Mouse (Mus musculus): ENCODE data around the gene Dgki. TPM values are rescaled to one million over a fixed set of nuclear protein-coding genes. Genes with fewer than 3 reads are reported as not detected.

Dgki gene
- polyA plus RNA-seq, 1 experiment from 2014 or later = 0.67 TPM

- Histone ChIP-seq H3K9ac (ENCODE audit: low read length) (no peak overlapping the region), H3K9me3 (ENCODE audit: control insufficient read depth, low read length) (no peaks in the 10 kb centered on the region), H3K27me3 (ENCODE audit: control insufficient read depth, insufficient read depth, low read depth, low read length) (no peaks in the 10 kb centered on the region), H3K27ac (ENCODE audit: low read length) (no peak overlapping the region), H3K36me3 (ENCODE audit: control insufficient read depth, insufficient read depth, low read length) (no peaks in the 10 kb centered on the region), H3K4me2 (ENCODE audit: low read depth, low read length) (no peak overlapping the region), H3K4me3 (ENCODE audit: low read length) (no peak overlapping the region), H3K4me1 (replicated peaks; ENCODE audit: control insufficient read depth, insufficient read depth, low read length) (peaks cover 3% of the 10 kb centered on the region; the same call in 1 of the 2 replicates)
- no peak for ATAC-seq (ENCODE audit: low read depth)
- 77% methylated on average over 3 of the region's 3 CpGs for WGBS
Observed at GRCm38 (mm10) chr6:37055634-37056033, 244.3 kb downstream of the Dgki start.

GRCm38 (mm10) chr6:37055128-37055527, 244.9 kb downstream of the Dgki start:
- H3K9ac ChIP-seq (ENCODE audit: low read length) = no peak overlapping the region
- no peaks in the 10 kb centered on the region for H3K9me3 ChIP-seq (ENCODE audit: control insufficient read depth, low read length)
- WGBS = 46% methylated on average over 5 of the region's 5 CpGs
- H3K4me1 ChIP-seq (replicated peaks; ENCODE audit: control insufficient read depth, insufficient read depth, low read length) = peaks cover 3% of the 10 kb centered on the region; the same call in 1 of the 2 replicates
- no peak overlapping the region for H3K27ac ChIP-seq (ENCODE audit: low read length)
- no peaks in the 10 kb centered on the region for H3K36me3 ChIP-seq (ENCODE audit: control insufficient read depth, insufficient read depth, low read length)
- no peak overlapping the region for H3K4me2 ChIP-seq (ENCODE audit: low read depth, low read length)
- no peak for ATAC-seq (ENCODE audit: low read depth)
- H3K27me3 ChIP-seq (ENCODE audit: control insufficient read depth, insufficient read depth, low read depth, low read length) = no peaks in the 10 kb centered on the region
- H3K4me3 ChIP-seq (ENCODE audit: low read length) = no peak overlapping the region

- Histone ChIP-seq H3K9me3 (ENCODE audit: control insufficient read depth, low read length) (no peaks in the 10 kb centered on the region), H3K4me2 (ENCODE audit: low read depth, low read length) (no peak overlapping the region), H3K27ac (ENCODE audit: low read length) (no peak overlapping the region), H3K27me3 (ENCODE audit: control insufficient read depth, insufficient read depth, low read depth, low read length) (no peaks in the 10 kb centered on the region), H3K4me1 (replicated peaks; ENCODE audit: control insufficient read depth, insufficient read depth, low read length) (peaks cover 3% of the 10 kb centered on the region; the same call in 1 of the 2 replicates), H3K36me3 (ENCODE audit: control insufficient read depth, insufficient read depth, low read length) (no peaks in the 10 kb centered on the region), H3K4me3 (ENCODE audit: low read length) (no peak overlapping the region), H3K9ac (ENCODE audit: low read length) (no peak overlapping the region)
- 33% methylated on average over 6 of the region's 6 CpGs for WGBS
- peak; percentile 15; the same call in 1 of the 2 replicates for ATAC-seq (ENCODE audit: low read depth)
Observed at GRCm38 (mm10) chr6:37054435-37055020, 245.5 kb downstream of the Dgki start.

- ATAC-seq (ENCODE audit: low read depth) = no peak
- Histone ChIP-seq H3K4me3 (ENCODE audit: low read length) (no peak overlapping the region), H3K9ac (ENCODE audit: low read length) (no peak overlapping the region), H3K36me3 (ENCODE audit: control insufficient read depth, insufficient read depth, low read length) (no peaks in the 10 kb centered on the region), H3K9me3 (ENCODE audit: control insufficient read depth, low read length) (no peaks in the 10 kb centered on the region), H3K27me3 (ENCODE audit: control insufficient read depth, insufficient read depth, low read depth, low read length) (no peaks in the 10 kb centered on the region), H3K4me1 (replicated peaks; ENCODE audit: control insufficient read depth, insufficient read depth, low read length) (peaks cover 3% of the 10 kb centered on the region; the same call in 1 of the 2 replicates), H3K27ac (ENCODE audit: low read length) (no peak overlapping the region), H3K4me2 (ENCODE audit: low read depth, low read length) (no peak overlapping the region)
- WGBS = 37% methylated on average over 2 of the region's 2 CpGs
Observed at GRCm38 (mm10) chr6:37053411-37053810, 246.6 kb downstream of the Dgki start.

GRCm38 (mm10) chr6:37051652-37052051, 248.3 kb downstream of the Dgki start:
- Histone ChIP-seq H3K36me3 (ENCODE audit: control insufficient read depth, insufficient read depth, low read length) (no peaks in the 10 kb centered on the region), H3K4me1 (replicated peaks; ENCODE audit: control insufficient read depth, insufficient read depth, low read length) (peaks cover 3% of the 10 kb centered on the region; the same call in 1 of the 2 replicates), H3K9ac (ENCODE audit: low read length) (no peak overlapping the region), H3K9me3 (ENCODE audit: control insufficient read depth, low read length) (no peaks in the 10 kb centered on the region), H3K27me3 (ENCODE audit: control insufficient read depth, insufficient read depth, low read depth, low read length) (no peaks in the 10 kb centered on the region), H3K27ac (ENCODE audit: low read length) (no peak overlapping the region), H3K4me3 (ENCODE audit: low read length) (no peak overlapping the region), H3K4me2 (ENCODE audit: low read depth, low read length) (no peak overlapping the region)
- WGBS = 44% methylated on average over 5 of the region's 5 CpGs
- no peak for ATAC-seq (ENCODE audit: low read depth)

- H3K4me3 ChIP-seq (ENCODE audit: low read length) = no peak overlapping the region
- H3K4me2 ChIP-seq (ENCODE audit: low read depth, low read length) = no peak overlapping the region
- no peaks in the 10 kb centered on the region for H3K36me3 ChIP-seq (ENCODE audit: control insufficient read depth, insufficient read depth, low read length)
- H3K27me3 ChIP-seq (ENCODE audit: control insufficient read depth, insufficient read depth, low read depth, low read length) = no peaks in the 10 kb centered on the region
- 90% methylated on average over 1 of the region's 1 CpGs for WGBS
- H3K27ac ChIP-seq (ENCODE audit: low read length) = no peak overlapping the region
- no peak for ATAC-seq (ENCODE audit: low read depth)
- no peak overlapping the region for H3K9ac ChIP-seq (ENCODE audit: low read length)
- H3K4me1 ChIP-seq (replicated peaks; ENCODE audit: control insufficient read depth, insufficient read depth, low read length) = peaks cover 3% of the 10 kb centered on the region; the same call in 1 of the 2 replicates
- no peaks in the 10 kb centered on the region for H3K9me3 ChIP-seq (ENCODE audit: control insufficient read depth, low read length)
Observed at GRCm38 (mm10) chr6:37051150-37051549, 248.8 kb downstream of the Dgki start.

GRCm38 (mm10) chr6:37047611-37048129, 252.3 kb downstream of the Dgki start:
- H3K27me3 ChIP-seq (ENCODE audit: control insufficient read depth, insufficient read depth, low read depth, low read length) = no peaks in the 10 kb centered on the region
- WGBS = 60% methylated on average over 4 of the region's 4 CpGs
- no peak overlapping the region for H3K27ac ChIP-seq (ENCODE audit: low read length)
- no peak overlapping the region for H3K4me2 ChIP-seq (ENCODE audit: low read depth, low read length)
- no peak for ATAC-seq (ENCODE audit: low read depth)
- no peak overlapping the region for H3K9ac ChIP-seq (ENCODE audit: low read length)
- no peaks in the 10 kb centered on the region for H3K4me1 ChIP-seq (replicated peaks; ENCODE audit: control insufficient read depth, insufficient read depth, low read length)
- no peaks in the 10 kb centered on the region for H3K9me3 ChIP-seq (ENCODE audit: control insufficient read depth, low read length)
- no peaks in the 10 kb centered on the region for H3K36me3 ChIP-seq (ENCODE audit: control insufficient read depth, insufficient read depth, low read length)
- no peak overlapping the region for H3K4me3 ChIP-seq (ENCODE audit: low read length)

GRCm38 (mm10) chr6:37046152-37046788, 253.7 kb downstream of the Dgki start:
- Histone ChIP-seq H3K9me3 (ENCODE audit: control insufficient read depth, low read length) (no peaks in the 10 kb centered on the region), H3K4me3 (ENCODE audit: low read length) (no peak overlapping the region), H3K27me3 (ENCODE audit: control insufficient read depth, insufficient read depth, low read depth, low read length) (no peaks in the 10 kb centered on the region), H3K9ac (ENCODE audit: low read length) (no peak overlapping the region), H3K4me2 (ENCODE audit: low read depth, low read length) (no peak overlapping the region), H3K36me3 (ENCODE audit: control insufficient read depth, insufficient read depth, low read length) (no peaks in the 10 kb centered on the region), H3K27ac (ENCODE audit: low read length) (no peak overlapping the region), H3K4me1 (replicated peaks; ENCODE audit: control insufficient read depth, insufficient read depth, low read length) (no peaks in the 10 kb centered on the region)
- WGBS = 22% methylated on average over 4 of the region's 4 CpGs
- ATAC-seq (ENCODE audit: low read depth) = 0 out of 2 replicates have a peak, but pooled peaks have one; percentile 38

- Histone ChIP-seq H3K9ac (ENCODE audit: low read length) (no peak overlapping the region), H3K9me3 (ENCODE audit: control insufficient read depth, low read length) (no peaks in the 10 kb centered on the region), H3K27ac (ENCODE audit: low read length) (no peak overlapping the region), H3K4me1 (replicated peaks; ENCODE audit: control insufficient read depth, insufficient read depth, low read length) (no peaks in the 10 kb centered on the region), H3K4me3 (ENCODE audit: low read length) (no peak overlapping the region), H3K27me3 (ENCODE audit: control insufficient read depth, insufficient read depth, low read depth, low read length) (no peaks in the 10 kb centered on the region), H3K36me3 (ENCODE audit: control insufficient read depth, insufficient read depth, low read length) (no peaks in the 10 kb centered on the region), H3K4me2 (ENCODE audit: low read depth, low read length) (no peak overlapping the region)
- 72% methylated on average over 4 of the region's 4 CpGs for WGBS
- ATAC-seq (ENCODE audit: low read depth) = no peak
Observed at GRCm38 (mm10) chr6:37044796-37045195, 255.2 kb downstream of the Dgki start.

Measured in lung, embryonic 16.5 days (tissue).